Mouse (Mus musculus): ENCODE data around the gene Tmprss11c. TPM values are rescaled to one million over a fixed set of nuclear protein-coding genes. Genes with fewer than 3 reads are reported as not detected.
"Not testable (repeated sequence)": the region's sequence is repeated elsewhere in the genome, so short reads cannot be mapped to it uniquely, and the experiment has no call there.

Tmprss11c gene
- total RNA-seq (2014; fragmentation: Nextera tagmentation) (not detected in 2 replicates), total RNA-seq (2017) (not detected in 2 replicates), polyA plus RNA-seq (2012) (not detected in 2 replicates)

GRCm38 (mm10) chr5:86289208-86289607, at the start of gene Tmprss11c:
TSS of gene Tmprss11c (minus strand) at chr5:86289308.
- H3K4me3 ChIP-seq (ENCODE audit: low read depth, low read length), result no peak within 1 kb of the TSS
- no peak for ATAC-seq (ENCODE audit: extremely low read depth, insufficient number of reproducible peaks, low FRiP score, poor library complexity, severe bottlenecking)
- no peaks in the 10 kb centered on the region for H3K9me3 ChIP-seq (replicated peaks)
- DNase-seq (ENCODE audit: low spot score), result no peak
- H3K27me3 ChIP-seq (ENCODE audit: insufficient read depth, low read length), result no peaks in the 10 kb centered on the region
- no peaks in the 10 kb centered on the region for H3K36me3 ChIP-seq (replicated peaks)
- H3K4me1 ChIP-seq (ENCODE audit: insufficient read depth, low read depth, low read length), result no peaks in the 10 kb centered on the region
- TF ChIP-seq TAL1 (conservative IDR thresholded peaks at IDR 0.05; ENCODE audit: low read depth, low read length) (no peak), POLR2AphosphoS5 (IDR thresholded peaks at IDR 0.05; ENCODE audit: insufficient replicate concordance, low read depth, low read length) (no peak), CTCF (IDR thresholded peaks at IDR 0.05; ENCODE audit: low read depth, low read length) (no peak), GATA1 (IDR thresholded peaks at IDR 0.05; ENCODE audit: borderline replicate concordance, low read length) (no peak), GATA2 (IDR thresholded peaks at IDR 0.05; ENCODE audit: borderline replicate concordance, low read depth, low read length) (no peak)

GRCm38 (mm10) chr5:86318018-86318956, 29.2 kb upstream of the Tmprss11c start:
- H3K9me3 ChIP-seq (replicated peaks); H3K36me3 ChIP-seq (replicated peaks); ATAC-seq (ENCODE audit: extremely low read depth, insufficient number of reproducible peaks, low FRiP score, poor library complexity, severe bottlenecking); H3K27me3 ChIP-seq (ENCODE audit: insufficient read depth, low read length); H3K4me3 ChIP-seq (ENCODE audit: low read depth, low read length); DNase-seq (ENCODE audit: low spot score); H3K4me1 ChIP-seq (ENCODE audit: insufficient read depth, low read depth, low read length): not testable (repeated sequence)

GRCm38 (mm10) chr5:86306116-86306515, 17.0 kb upstream of the Tmprss11c start:
- no peaks in the 10 kb centered on the region for H3K4me1 ChIP-seq (ENCODE audit: insufficient read depth, low read depth, low read length)
- DNase-seq (ENCODE audit: low spot score) (no peak), ATAC-seq (ENCODE audit: extremely low read depth, insufficient number of reproducible peaks, low FRiP score, poor library complexity, severe bottlenecking) (no peak)
- no peaks in the 10 kb centered on the region for H3K9me3 ChIP-seq (replicated peaks)
- TF ChIP-seq CTCF (IDR thresholded peaks at IDR 0.05; ENCODE audit: low read depth, low read length), result no peak
- TF ChIP-seq GATA1 (IDR thresholded peaks at IDR 0.05; ENCODE audit: borderline replicate concordance, low read length), result no peak
- no peak for TF ChIP-seq TAL1 (conservative IDR thresholded peaks at IDR 0.05; ENCODE audit: low read depth, low read length)
- TF ChIP-seq POLR2AphosphoS5 (IDR thresholded peaks at IDR 0.05; ENCODE audit: insufficient replicate concordance, low read depth, low read length), result no peak
- TF ChIP-seq GATA2 (IDR thresholded peaks at IDR 0.05; ENCODE audit: borderline replicate concordance, low read depth, low read length), result no peak
- H3K27me3 ChIP-seq (ENCODE audit: insufficient read depth, low read length), result no peaks in the 10 kb centered on the region
- H3K36me3 ChIP-seq (replicated peaks), result no peaks in the 10 kb centered on the region
- no peak overlapping the region for H3K4me3 ChIP-seq (ENCODE audit: low read depth, low read length)

GRCm38 (mm10) chr5:86303877-86304276, 14.8 kb upstream of the Tmprss11c start:
- Histone ChIP-seq H3K9me3 (replicated peaks) (no peaks in the 10 kb centered on the region), H3K4me3 (ENCODE audit: low read depth, low read length) (no peak overlapping the region), H3K27me3 (ENCODE audit: insufficient read depth, low read length) (no peaks in the 10 kb centered on the region), H3K36me3 (replicated peaks) (no peaks in the 10 kb centered on the region), H3K4me1 (ENCODE audit: insufficient read depth, low read depth, low read length) (no peaks in the 10 kb centered on the region)
- no peak for DNase-seq (ENCODE audit: low spot score)
- no peak for ATAC-seq (ENCODE audit: extremely low read depth, insufficient number of reproducible peaks, low FRiP score, poor library complexity, severe bottlenecking)
- TF ChIP-seq TAL1 (conservative IDR thresholded peaks at IDR 0.05; ENCODE audit: low read depth, low read length) (no peak), CTCF (IDR thresholded peaks at IDR 0.05; ENCODE audit: low read depth, low read length) (no peak), POLR2AphosphoS5 (IDR thresholded peaks at IDR 0.05; ENCODE audit: insufficient replicate concordance, low read depth, low read length) (no peak), GATA1 (IDR thresholded peaks at IDR 0.05; ENCODE audit: borderline replicate concordance, low read length) (no peak), GATA2 (IDR thresholded peaks at IDR 0.05; ENCODE audit: borderline replicate concordance, low read depth, low read length) (no peak)

- Histone ChIP-seq H3K27me3 (ENCODE audit: insufficient read depth, low read length) (no peaks in the 10 kb centered on the region), H3K4me3 (ENCODE audit: low read depth, low read length) (no peak overlapping the region), H3K9me3 (replicated peaks) (no peaks in the 10 kb centered on the region), H3K36me3 (replicated peaks) (no peaks in the 10 kb centered on the region), H3K4me1 (ENCODE audit: insufficient read depth, low read depth, low read length) (no peaks in the 10 kb centered on the region)
- ATAC-seq (ENCODE audit: extremely low read depth, insufficient number of reproducible peaks, low FRiP score, poor library complexity, severe bottlenecking) (no peak), DNase-seq (ENCODE audit: low spot score) (no peak)
- TF ChIP-seq TAL1 (conservative IDR thresholded peaks at IDR 0.05; ENCODE audit: low read depth, low read length), result no peak
- TF ChIP-seq GATA1 (IDR thresholded peaks at IDR 0.05; ENCODE audit: borderline replicate concordance, low read length), result no peak
- TF ChIP-seq GATA2 (IDR thresholded peaks at IDR 0.05; ENCODE audit: borderline replicate concordance, low read depth, low read length), result no peak
- TF ChIP-seq CTCF (IDR thresholded peaks at IDR 0.05; ENCODE audit: low read depth, low read length), result no peak
- no peak for TF ChIP-seq POLR2AphosphoS5 (IDR thresholded peaks at IDR 0.05; ENCODE audit: insufficient replicate concordance, low read depth, low read length)
These were observed 42.5 kb downstream of the Tmprss11c start for GRCm38 (mm10) chr5:86246559-86246958.

- Histone ChIP-seq H3K36me3 (replicated peaks) (no peaks in the 10 kb centered on the region), H3K9me3 (replicated peaks) (no peaks in the 10 kb centered on the region), H3K27me3 (ENCODE audit: insufficient read depth, low read length) (no peaks in the 10 kb centered on the region), H3K4me1 (ENCODE audit: insufficient read depth, low read depth, low read length) (no peaks in the 10 kb centered on the region), H3K4me3 (ENCODE audit: low read depth, low read length) (no peak overlapping the region)
- DNase-seq (ENCODE audit: low spot score) (no peak), ATAC-seq (ENCODE audit: extremely low read depth, insufficient number of reproducible peaks, low FRiP score, poor library complexity, severe bottlenecking) (no peak)
- no peak for TF ChIP-seq GATA2 (IDR thresholded peaks at IDR 0.05; ENCODE audit: borderline replicate concordance, low read depth, low read length)
- no peak for TF ChIP-seq POLR2AphosphoS5 (IDR thresholded peaks at IDR 0.05; ENCODE audit: insufficient replicate concordance, low read depth, low read length)
- no peak for TF ChIP-seq TAL1 (conservative IDR thresholded peaks at IDR 0.05; ENCODE audit: low read depth, low read length)
- TF ChIP-seq GATA1 (IDR thresholded peaks at IDR 0.05; ENCODE audit: borderline replicate concordance, low read length), result no peak
- TF ChIP-seq CTCF (IDR thresholded peaks at IDR 0.05; ENCODE audit: low read depth, low read length), result no peak
These were observed 44.2 kb downstream of the Tmprss11c start for GRCm38 (mm10) chr5:86244880-86245279.
